Mouse (Mus musculus): ENCODE measurements around the gene Mfsd2b.

Mfsd2b gene

DNA sequence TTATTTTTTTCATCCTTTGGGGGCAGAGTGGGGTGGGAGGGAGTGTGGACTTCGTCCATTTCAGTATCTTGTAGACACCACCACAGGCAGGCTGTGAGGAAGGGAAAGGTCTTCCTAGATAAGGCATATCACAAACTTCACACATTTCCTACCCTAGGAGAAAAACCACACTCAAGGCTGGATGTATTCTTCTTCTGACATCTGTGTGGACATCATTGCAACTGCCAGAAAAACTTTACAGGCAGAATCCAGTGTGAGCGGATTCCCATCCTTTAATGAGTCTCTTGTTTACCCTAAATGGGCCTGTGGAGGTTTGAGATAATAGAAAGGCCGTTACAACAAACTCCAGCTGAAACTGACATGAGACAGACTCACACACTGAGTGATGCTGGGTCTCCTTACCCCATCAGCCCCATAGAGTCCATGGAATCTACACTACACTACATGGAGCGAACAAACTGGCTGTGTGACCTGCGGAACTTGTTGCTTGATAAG is 1.1 kb downstream of the Mfsd2b start:
- DNase-seq = no peak

DNA sequence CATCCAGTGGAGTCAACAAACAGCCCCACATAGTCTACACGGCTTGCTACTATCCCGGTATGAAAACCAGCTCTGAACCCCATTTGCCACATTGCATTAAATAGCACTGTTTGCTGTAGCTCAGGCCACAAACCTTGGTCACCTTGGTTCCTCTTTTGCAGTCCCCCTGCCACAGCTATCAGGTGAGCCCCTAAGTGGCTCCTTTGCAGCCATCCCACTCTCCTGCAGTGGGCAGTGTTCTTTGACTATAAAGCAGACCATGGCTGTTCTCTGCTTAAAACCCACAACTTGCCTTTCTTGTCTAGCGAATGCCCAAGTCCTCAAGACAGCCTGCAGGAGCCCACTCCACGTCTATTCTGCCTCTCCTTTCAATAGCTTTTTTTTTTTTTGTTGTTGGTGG is 1.9 kb downstream of the Mfsd2b start:
- no peak for DNase-seq

DNA sequence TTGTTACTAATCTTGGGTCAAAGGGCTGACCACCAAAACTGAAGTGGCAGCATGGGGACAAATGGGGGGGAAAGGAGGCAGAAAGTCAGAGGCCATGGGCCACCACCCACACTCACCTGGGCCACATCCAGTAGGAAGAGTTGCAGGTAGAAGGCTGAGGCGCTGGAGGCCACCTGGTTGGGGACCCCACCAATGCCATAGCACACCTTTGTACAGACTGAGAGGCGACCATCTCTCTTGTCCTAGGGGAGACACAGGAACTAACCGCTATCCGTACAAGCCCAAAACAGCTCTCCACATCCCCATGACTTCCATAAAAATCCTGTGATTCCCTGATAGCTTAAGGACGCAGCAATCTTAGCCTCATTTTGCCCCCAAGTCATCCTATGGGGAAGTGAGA is 2.9 kb downstream of the Mfsd2b start:
- no peak for DNase-seq

DNA sequence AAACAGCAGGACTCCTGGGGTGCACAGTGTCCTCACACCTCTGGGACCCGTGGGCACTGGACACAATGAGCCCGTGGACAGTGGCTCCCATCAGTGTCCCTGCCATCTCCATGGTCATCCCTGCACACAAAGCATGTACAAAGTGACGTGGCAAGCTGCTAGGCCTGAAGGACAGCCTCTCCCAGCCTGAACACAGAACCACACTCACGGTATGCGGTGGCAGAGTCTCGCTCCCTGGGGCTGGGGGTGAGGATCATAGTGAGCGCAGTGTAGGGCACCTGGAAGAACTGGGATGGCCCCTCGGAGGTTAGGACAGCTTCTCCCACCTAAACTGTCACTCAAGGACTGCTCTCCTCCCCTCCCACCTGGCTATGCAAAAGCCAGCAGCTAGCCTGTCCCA is 5.2 kb downstream of the Mfsd2b start:
- DNase-seq = no peak

DNA sequence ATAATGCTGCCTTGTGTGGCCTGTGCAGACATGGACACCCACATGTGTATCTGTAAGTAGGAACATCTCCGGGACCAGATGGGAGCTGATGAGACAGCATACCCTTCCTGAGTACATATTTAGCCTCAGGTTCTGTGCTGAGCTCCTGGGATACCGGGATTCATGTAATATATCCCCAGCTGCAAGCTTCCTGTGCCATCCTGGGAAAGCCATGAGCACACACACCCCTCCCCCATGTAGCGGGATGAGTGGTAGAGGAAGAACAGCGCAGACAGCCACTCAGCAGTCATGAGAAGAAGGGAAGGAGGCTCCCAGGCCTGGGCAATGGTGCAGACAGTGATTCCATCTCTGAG is 9.8 kb downstream of the Mfsd2b start:
- DNase-seq = no peak

DNA sequence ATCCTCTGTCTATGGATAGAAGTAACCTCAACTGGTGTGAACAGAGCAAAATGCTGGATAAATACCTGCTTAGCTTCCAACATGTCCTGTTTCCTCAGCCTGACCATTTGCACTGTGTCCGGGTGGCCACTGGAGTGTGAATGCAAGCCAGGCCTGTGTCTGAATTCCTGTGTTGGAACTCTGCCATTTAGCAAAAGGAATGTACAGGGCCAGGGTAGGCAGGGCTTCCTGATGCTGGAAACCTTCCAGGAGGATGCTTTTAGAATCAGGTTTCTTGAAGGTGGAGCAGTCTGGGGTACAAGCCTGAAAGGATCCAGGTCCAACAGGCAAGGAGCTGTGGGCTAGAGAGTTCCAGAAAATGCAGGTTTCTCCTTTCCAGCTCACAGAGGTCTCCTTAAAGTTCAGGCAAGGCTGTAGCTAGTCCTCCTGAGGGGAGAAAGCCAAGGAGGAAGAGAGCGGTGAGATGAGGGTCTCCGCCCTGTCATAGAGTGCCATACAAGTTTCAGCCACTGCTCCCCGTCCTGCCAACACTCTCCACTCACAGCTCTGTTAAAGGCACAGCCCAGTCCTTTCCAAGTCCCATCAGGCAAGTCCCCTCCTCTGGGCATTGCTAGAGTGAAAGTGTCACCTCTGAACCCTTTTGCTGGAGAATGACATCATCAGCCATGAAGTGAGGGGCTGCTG is 10.4 kb downstream of the Mfsd2b start:
- DNase-seq = peak; percentile 72 to 92

DNA sequence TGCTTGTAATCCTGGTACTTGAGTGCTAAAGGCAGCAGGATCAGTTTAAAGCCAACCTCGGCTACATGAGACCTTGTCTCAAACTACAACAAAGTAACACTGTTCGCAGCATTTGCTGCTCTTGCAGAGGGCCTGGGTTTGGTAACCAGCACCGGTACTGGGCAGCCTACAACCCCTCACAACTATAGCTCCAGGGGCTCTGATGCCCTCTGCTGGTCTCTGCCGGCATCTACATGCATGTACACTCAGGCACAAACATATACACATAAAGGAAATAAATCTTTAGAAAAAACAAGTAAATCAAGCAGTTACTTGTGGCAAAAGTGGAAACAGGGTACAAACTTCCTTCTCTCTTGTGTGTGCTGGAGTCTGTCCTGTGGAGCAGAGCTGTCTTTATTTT is 11.5 kb downstream of the Mfsd2b start:
- DNase-seq = no peak

DNA sequence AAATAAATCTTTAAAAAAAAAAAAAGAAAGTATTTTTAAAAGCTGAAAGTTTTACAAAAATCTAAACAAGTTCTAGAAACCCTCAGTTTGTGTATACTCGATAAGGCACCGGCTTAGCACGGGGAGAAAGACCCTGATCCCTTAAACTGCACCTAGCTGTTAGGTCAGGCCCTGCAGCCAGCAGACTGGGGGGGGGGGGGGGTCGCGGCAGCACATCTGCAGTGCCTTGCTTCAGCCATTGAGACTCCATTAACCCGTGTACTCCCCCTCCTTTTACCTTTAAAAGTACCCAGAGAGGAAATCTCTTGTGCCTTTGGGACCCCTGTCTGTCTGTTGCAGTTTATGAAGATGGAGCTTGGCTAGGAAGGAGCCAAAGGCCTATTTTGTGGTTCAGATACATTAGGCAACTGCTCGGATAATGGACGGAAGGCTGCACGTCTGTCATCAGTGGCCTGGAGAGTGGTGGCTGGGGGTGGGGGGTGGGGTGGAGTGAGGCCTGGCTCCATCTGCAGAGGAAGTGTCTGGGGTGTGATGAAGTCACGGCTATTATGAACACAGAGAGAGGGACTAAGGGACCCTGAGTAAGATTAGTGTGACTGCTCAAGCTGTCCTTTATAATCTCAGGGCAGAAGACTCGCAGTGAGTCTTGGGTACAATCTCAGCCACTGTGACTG is 14.8 kb downstream of the Mfsd2b start:
- no peak for DNase-seq

DNA sequence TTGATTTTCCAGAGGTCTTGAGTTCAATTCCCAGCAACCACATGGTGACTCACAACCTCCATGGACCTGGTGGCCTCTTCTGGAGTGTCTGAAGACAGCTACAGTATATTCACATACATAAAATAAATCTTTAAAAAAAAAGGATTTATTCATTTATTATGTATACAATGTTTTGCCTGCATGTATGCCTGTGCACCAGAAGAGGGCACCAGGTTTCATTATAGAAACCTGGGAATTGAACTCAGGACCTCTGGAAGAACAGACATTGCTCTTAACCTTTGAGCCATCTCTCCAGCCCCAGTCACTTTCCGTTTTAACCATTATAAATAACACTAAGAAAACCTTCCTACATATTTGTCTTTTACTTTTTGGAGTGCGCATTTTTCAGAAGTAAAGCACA is 17.3 kb downstream of the Mfsd2b start:
- DNase-seq = no peak

DNA sequence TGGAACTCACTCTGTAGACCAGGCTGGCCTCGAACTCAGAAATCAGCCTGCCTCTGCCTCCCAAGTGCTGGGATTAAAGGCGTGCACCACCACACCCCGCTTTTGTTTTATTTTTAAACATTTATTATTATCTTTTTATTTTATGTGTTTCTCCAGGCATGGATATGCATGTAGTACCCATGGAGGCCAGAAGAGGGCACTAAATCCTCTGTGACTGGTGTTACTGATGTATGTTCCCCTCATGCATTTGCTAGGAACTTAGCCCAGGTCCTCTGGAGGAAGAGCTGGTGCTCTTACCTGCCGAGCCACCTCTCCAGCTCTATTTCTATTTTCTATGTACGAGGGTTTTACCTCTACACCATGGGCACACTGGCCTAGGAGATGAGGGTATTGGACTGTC is 18.0 kb downstream of the Mfsd2b start:
- peak in 1 of 2 experiments; percentile 41 for DNase-seq

DNA sequence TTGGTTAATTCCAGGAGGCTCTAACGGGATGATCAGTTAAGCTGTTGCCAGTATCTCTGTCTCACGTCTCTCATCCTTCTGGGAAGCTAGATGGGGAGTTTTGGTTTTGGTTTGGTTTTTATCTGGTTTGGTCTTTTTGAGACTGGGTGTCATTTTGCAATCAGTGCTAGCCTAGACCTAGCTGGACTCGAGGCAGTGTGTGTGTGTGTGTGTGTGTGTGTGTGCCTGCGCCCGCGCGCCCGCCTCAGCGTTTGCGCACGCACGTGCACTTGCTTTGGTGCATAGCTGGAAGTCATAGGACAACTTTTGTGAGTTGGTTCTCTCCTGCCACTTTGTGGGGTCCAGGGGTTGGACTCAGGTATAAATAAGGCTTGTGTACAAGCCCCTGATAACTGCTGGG is 30.4 kb downstream of the Mfsd2b start:
- DNase-seq = peak in 1 of 2 experiments; percentile 20

DNA sequence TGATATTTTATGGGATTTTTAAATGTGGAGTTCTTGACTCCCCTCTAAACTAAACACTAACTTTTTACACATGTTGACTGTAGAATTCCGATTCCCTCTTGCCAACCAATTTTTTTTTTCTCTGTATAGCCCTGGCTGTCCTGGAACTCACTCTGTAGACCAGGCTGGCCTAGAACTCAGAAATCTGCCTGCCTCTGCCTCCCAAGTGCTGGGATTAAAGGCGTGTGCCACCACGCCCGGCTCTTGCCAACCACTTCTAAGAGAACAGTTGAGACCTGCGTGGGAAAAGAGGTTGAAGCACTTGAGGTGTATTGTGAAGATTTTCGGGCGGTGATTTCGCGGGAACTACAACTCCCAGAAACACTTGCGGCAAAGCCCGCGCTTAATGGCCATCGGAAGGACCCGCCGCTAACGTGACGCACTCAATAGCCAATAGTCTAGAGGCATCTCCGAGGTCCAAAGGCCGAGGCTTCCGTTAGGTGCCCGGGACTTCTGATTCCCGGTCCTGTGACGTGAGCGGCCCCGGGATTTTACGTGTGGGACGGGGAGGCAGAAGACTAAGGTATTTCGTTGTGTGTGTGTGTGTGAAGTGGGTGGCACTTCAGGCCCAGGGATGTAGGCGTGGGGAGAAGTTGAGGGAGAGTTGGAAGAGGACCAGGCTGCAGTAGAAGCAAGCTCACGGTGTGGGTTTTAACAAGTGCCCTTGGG is 31.1 kb downstream of the Mfsd2b start, which contains the start of gene Wdcp:
Wdcp (plus strand) TSS at position 414 of the 708 bp plus-strand sequence.
- DNase-seq = peak; percentile 91 to 92

DNA sequence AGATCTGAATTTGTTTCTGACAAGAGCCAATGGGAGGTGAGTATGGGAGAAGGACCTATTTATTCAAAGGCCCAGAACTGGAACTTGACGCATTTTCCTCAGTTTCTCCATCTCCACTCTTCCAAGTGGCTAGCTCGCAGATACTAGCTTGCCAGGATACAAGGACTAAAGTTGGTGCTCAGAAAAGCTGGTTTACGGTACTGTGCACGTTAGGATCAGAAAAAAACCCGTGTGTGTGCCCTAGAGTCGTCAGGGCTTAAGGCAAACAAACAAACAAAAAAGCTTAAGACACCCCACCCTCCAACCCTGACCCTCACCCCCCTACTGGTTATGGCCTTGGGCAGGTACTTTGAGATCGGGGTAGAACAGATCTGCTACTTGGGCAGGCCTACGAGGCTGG is 31.7 kb downstream of the Mfsd2b start:
- DNase-seq = no peak

DNA sequence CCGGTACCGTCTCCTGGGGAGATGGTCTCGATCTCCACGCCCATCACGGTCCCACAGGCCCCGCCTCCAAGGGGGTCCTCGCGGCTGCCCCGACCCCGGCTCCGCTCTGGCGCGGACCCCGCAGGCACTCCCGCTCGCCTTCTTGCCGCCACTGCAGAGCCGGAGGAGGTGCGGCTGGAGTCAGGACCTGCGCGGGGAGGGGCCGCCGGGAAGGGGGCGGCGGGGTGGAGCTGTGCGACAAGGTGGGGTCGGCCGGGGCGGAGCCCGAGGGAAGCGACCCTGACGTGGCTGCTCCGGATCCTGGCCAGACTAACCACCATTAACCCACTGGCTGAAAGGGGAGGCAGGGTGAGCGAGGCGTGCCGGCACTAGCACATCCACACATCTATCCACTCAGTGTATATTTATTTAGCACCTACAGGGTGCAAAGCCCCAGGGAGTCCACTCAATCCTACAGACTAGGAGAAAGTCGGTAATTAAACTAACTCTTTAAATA is 32.7 kb downstream of the Mfsd2b start, which contains the start of gene Fkbp1b:
Fkbp1b (minus strand) TSS at position 200 of the 496 bp plus-strand sequence.
- peak in 1 of 2 experiments; percentile 29 for DNase-seq

DNA sequence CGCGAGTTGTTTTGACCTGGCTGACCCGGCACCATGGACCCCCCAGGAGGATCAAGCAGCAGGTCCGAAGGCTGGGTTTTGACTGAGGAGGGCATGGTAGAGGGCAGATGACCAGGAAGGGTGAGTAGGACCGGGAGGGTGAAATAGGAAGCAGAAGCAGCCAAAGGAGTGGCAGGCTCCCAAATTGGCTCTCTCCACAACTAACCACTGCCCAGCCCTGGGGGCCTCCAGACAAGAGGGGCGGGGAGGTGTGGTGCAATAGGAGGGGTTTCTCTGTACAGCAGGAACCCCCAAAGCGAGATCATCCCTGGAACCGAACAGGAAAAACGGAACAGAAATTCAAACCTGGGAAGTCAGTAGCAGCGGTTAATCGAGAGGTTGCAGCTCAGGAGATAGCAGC is 33.4 kb downstream of the Mfsd2b start:
- DNase-seq = no peak

DNA sequence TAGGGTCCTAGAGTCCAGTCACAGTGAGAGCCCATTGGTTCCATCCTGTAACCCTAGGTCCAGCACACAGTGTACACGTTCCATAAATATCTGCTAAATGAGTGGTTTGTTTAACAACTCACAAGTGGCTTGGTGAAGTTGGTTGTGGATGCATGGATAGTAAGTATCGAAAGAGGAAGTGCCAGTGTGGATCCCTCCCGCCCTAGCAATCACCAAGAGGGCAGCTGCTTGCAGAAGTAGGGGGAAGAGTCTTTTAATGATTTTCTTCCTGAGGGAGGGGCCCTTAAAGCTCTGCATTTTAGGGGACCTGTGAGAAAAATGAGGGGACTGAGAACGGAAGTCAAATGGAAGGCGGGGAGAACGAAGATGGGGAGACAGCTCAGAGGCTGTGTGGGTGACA is 34.1 kb downstream of the Mfsd2b start:
- DNase-seq = no peak

DNA sequence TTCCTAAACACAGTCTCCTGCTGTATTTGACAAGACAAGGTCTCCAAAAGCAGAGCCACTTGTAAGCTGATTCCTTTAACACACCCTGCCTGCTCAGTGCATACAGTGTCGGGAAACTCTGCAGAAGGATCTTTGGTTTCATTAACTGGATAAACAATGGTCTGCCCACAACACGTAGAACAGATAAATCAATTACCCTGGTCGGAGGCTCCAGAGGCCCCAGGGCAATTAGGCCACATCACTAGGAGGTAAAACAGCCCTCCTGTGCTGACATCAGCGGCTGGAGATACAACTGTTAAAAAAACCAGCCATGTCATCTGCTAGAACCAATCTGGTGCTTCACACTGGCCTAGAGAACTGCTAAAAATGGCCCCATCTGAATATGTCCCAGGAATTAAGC is 37.2 kb downstream of the Mfsd2b start:
- no peak for DNase-seq

DNA sequence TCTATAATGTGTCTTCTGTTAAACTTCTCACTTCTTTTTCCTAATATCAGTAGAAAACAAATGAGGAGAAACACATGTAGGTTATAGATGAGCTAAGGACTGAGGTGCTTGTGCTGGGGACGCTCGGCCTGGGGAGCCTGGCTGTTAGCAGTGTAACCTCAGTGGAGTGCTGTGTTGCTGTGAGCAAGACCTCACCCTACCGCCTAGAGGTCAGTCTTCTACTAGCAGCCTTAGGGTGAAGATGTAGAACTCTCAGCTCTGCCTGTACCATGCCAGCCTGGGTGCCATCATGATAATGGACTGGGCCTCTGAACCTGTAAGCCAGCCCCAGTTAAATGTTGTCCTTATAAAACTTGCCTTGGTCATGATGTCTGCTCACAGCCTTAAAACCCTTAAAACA is 46.9 kb downstream of the Mfsd2b start:
- no peak for DNase-seq

DNA sequence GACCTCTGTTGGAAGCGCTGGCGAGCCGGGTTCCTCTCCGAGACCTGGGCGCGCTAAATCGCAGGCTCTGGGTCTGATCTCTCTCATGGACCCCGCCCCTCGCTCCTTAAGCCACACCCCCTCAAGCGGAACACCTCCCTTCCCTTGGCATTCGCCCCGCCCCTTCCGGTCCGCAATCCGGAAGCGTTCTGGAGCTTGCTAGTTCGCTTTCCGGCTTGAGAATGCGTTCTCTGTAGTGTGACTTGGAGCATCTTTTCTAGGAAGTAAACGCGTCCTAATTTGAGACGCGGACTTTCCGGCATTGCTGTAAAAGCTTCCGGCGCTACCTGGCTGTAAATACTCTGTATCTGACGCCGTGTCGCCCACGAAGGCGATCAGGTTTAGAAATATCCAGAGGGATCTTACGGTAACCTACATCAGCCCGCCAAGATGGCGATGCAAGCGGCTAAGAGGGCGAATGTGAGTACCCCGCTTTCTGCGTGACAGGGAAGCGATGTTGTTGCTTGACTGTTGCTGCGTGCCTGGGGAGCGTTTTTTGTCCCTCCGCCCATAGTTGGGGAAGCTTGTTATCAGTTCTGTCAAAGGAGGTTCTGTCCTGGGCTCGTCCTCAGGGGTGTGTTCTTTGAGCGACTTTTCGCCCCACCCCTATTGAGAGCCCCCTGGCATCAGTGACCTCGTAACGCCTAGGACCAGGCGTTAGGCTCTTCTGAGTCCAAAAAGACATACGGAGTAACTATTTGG is 56.6 kb downstream of the Mfsd2b start, which contains the start of gene Sf3b6:
Sf3b6 (plus strand) TSS at position 184 of the 741 bp plus-strand sequence.
- DNase-seq = peak; percentile 98 to 99

DNA sequence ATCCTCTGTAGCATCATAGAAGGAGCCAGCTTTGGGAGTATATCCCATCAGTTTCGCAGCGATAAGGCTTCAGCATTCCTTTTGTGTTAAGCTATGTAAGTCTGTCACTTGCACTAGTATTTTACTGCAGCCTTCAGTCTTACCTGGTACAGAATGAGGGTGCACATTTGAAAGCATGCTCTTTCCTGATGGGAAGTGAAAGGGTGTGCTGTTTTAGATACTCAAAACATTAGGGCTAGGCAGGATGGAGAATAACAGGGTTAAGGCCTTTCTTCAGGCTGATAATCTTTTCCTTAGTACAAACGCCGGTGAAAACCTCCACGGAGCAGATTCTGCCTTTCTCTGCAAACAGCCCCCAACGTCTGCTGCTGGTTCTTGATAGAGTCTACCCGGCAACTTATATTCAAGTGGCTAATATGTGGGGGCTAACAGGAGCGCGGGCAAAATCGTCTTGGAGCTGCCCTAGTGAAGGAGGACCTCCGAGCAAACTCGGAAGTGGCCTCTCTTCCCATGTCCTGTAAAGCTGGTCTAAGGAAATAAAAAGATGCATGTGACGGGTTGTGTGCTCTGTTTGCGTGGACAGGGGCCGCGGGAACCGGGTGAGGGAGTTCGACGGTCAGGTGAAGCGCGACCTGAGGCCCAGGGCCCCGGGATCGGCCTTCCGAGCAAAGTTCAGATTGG is 57.3 kb downstream of the Mfsd2b start:
- DNase-seq = no peak

DNA sequence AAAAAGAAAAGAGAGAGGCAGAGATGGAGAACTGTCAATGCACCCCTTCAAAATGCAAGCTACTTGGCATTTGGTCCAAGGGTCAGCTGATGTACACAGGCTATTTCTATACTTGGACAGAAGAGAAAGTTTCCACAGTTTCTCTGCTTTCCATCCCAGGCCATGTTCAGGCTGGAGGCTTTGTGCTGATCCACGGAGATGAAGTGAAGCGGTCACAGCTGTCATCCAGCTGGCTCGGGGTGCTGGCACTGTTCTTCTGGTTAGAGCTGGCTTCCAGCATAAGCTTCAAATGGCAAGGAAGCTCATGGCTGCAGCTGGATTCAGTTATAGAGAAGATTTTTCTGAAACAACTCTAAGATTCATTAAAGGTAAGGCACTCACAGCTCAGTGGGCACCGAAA is 60.5 kb downstream of the Mfsd2b start:
- DNase-seq = no peak

Data from kidney, adult 8-10 months (tissue).